Mouse (Mus musculus): ENCODE results near the gene Olig2.

DNA sequence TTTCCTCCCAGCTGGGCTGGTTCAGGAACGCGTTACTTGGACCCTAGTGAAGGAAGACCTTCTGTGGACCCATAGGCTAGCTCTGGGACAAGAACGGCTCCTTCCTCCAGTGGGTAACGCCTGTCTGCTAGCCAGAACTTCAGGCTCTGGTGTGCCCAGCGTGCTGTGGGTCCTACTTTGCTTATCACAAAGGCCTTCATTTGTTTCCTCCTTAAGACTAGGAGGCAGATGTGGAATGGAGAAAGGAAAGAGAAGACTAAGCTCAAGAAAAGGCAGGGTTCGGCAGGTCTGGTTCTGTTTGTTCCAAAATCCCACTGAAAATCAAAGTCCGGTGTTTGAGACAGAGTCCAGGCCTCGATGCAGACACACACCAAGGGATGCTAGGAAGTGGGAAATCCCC is 4.4 kb downstream of the Olig2 start:
- no peak for TF ChIP-seq CTCF (IDR thresholded peaks at IDR 0.05; ENCODE audit: extremely low read depth, insufficient read length, insufficient replicate concordance, low read depth, low read length)
- no peak for TF ChIP-seq POLR2A (IDR thresholded peaks at IDR 0.05; ENCODE audit: low read depth, low read length)
